In genomic region chr7:132312396-132312795, GRCm38 (mm10) we compare ENCODE assay signal across 9 mouse cellular contexts. TPM values are rescaled to one million over a fixed set of nuclear protein-coding genes. Genes with fewer than 3 reads are reported as not detected.
A peak's percentile ranks its signal among the peaks of the same experiment; 100 is the strongest.
DNase-seq lines count a peak whose midpoint lies in the region; ATAC-seq and TF ChIP-seq lines count a peak whose summit lies in the region.
"Had no signal": no experiment of that assay in that cellular context is flagged by ENCODE, and none has a peak within 500 bp of the region (broad histone marks: within the 10 kb centered on the region; RNA-seq: fewer than 3 reads in every experiment).

No protein-coding gene starts in this region.

- no peaks in the 10 kb centered on the region for H3K36me3 ChIP-seq in heart, embryonic 10.5 days
- no peaks in the 10 kb centered on the region for H3K36me3 ChIP-seq in liver, postnatal 0 days (replicated peaks; ENCODE audit: insufficient read depth, low read length)
- H3K36me3 ChIP-seq in hindbrain, embryonic 13.5 days, result no peaks in the 10 kb centered on the region

- DNase-seq in heart, adult 11 months, result peak; percentile 90
- no peak for DNase-seq in heart, embryonic 10.5 days (ENCODE audit: low spot score)
- DNase-seq in urinary bladder, postnatal 14 days (ENCODE audit: low spot score), result peak; percentile 43
- DNase-seq in urinary bladder, postnatal 4 days (ENCODE audit: low spot score in 2 of 2), result no peak
- peak; percentile 41 to 55 for DNase-seq in left cerebral cortex, postnatal 14 days (ENCODE audit: low spot score in 2 of 2)
- DNase-seq in natural killer cell, adult 2 months (ENCODE audit: low spot score in 2 of 2), result no peak
- DNase-seq in liver, postnatal 0 days, result no peak

- TF ChIP-seq CTCF in liver, postnatal 0 days (IDR thresholded peaks at IDR 0.05; ENCODE audit: low read depth), result no peak

- no peak overlapping the region for H3K9ac ChIP-seq in liver, postnatal 0 days (replicated peaks)
- no peak overlapping the region for H3K9ac ChIP-seq in hindbrain, embryonic 13.5 days

- peaks cover 36% of the 10 kb centered on the region for H3K4me1 ChIP-seq in heart, embryonic 10.5 days
- H3K4me1 ChIP-seq in liver, postnatal 0 days (ENCODE audit: insufficient read depth), result peaks cover 37% of the 10 kb centered on the region
- H3K4me1 ChIP-seq in hindbrain, embryonic 13.5 days (replicated peaks), result peaks cover 50% of the 10 kb centered on the region

- peaks cover 27% of the 10 kb centered on the region for H3K27me3 ChIP-seq in heart, embryonic 10.5 days (ENCODE audit: insufficient read depth, poor library complexity, severe bottlenecking)
- peaks cover 9% of the 10 kb centered on the region; the same call in 1 of the 2 replicates for H3K27me3 ChIP-seq in liver, postnatal 0 days (ENCODE audit: insufficient read depth, low read length)
- no peaks in the 10 kb centered on the region for H3K27me3 ChIP-seq in hindbrain, embryonic 13.5 days

- intact Hi-C loops in left cerebral cortex, postnatal 14 days (cut with DNase I), result no loop called here

- H3K27ac ChIP-seq in heart, embryonic 10.5 days, result no peak overlapping the region
- no peak overlapping the region for H3K27ac ChIP-seq in liver, postnatal 0 days (ENCODE audit: low read depth)
- no peak overlapping the region for H3K27ac ChIP-seq in hindbrain, embryonic 13.5 days

- ATAC-seq in liver, postnatal 0 days, result no peak
- no peak for ATAC-seq in hindbrain, embryonic 13.5 days (ENCODE audit: low FRiP score)

- 77% methylated on average over 8 of the region's 8 CpGs for WGBS in heart, embryonic 10.5 days
- WGBS in liver, postnatal 0 days (ENCODE audit: insufficient replicate concordance), result 37% methylated on average over 8 of the region's 8 CpGs
- 77% methylated on average over 8 of the region's 8 CpGs for WGBS in hindbrain, embryonic 13.5 days

- no peaks in the 10 kb centered on the region for H3K9me3 ChIP-seq in heart, embryonic 10.5 days
- no peaks in the 10 kb centered on the region for H3K9me3 ChIP-seq in liver, postnatal 0 days (ENCODE audit: low read length)
- H3K9me3 ChIP-seq in hindbrain, embryonic 13.5 days, result no peaks in the 10 kb centered on the region
- H3K9me3 ChIP-seq: megakaryocyte, embryonic 14.5 days had no signal

- no peak for TF ChIP-seq EP300 in liver, postnatal 0 days (IDR thresholded peaks at IDR 0.05; ENCODE audit: low read depth)

- H3K4me2 ChIP-seq in liver, postnatal 0 days (ENCODE audit: low read depth, low read length), result no peak overlapping the region
- no peak overlapping the region for H3K4me2 ChIP-seq in hindbrain, embryonic 13.5 days

- H3K4me3 ChIP-seq in heart, embryonic 10.5 days, result no peak overlapping the region
- no peak overlapping the region for H3K4me3 ChIP-seq in liver, postnatal 0 days (ENCODE audit: low read depth, low read length)
- no peak overlapping the region for H3K4me3 ChIP-seq in hindbrain, embryonic 13.5 days
- H3K4me3 ChIP-seq: megakaryocyte, embryonic 14.5 days had no signal

RNA-seq across cellular contexts. Expression of gene Chst15, which starts 4.6 kb away (rescaled TPM):
- polyA plus RNA-seq in heart, embryonic 10.5 days (2016; fragmentation: Nextera tagmentation; extraction: Ambion mirVana), result 3.3 and 7.6 TPM in 2 replicates
- 10 to 100 TPM; 33.0 to 34.7 TPM for total RNA-seq in left cerebral cortex, postnatal 14 days (2021)
- 4.2 and 5.4 TPM in 2 replicates for polyA plus RNA-seq in liver, postnatal 0 days (2015; fragmentation: Nextera tagmentation; extraction: Ambion mirVana)
- polyA plus RNA-seq in hindbrain, embryonic 13.5 days (2015; fragmentation: Nextera tagmentation; extraction: Ambion mirVana), result 22.2 and 24.4 TPM in 2 replicates

Comparison
In these comparisons a context has a peak if more than half of its experiments do, and no peak if none do; other contexts are left out.
1. DNase-seq: peak in heart, adult 11 months (single experiment), urinary bladder, postnatal 14 days (single experiment) and left cerebral cortex, postnatal 14 days (2 of 2); none in heart, embryonic 10.5 days (single experiment), urinary bladder, postnatal 4 days (0 of 2), natural killer cell, adult 2 months (0 of 2) and liver, postnatal 0 days (single experiment).